Mouse (Mus musculus): Measurements from ENCODE around the gene Spice1.

DNA sequence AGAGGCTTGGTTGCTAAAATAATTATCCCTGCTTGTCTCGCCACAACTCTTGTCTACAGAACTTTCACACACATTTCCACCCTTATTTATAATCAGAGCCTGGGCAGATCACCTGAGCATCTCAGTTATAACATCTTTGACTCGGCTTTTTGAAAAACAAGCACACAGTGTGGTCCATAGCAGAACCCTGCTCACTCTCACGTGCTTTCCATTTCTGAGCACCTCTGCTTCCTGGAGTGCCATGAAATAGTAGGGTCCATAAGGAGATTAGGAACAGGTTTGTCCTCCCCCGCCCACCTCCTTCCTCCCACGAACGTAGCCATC is 15.3 kb upstream of the Spice1 start:
- TF ChIP-seq CTCF (IDR thresholded peaks at IDR 0.05; ENCODE audit: low read depth) (no peak), EP300 (optimal IDR thresholded peaks at IDR 0.05) (no peak)

Measured in stomach, postnatal 0 days (tissue).